28 mouse cellular contexts compared by ENCODE assay signal in genomic region chr7:57258893-57259574, GRCm38 (mm10).
"Had no signal": no experiment of that assay in that cellular context is flagged by ENCODE, and none has a peak within 500 bp of the region (broad histone marks: within the 10 kb centered on the region; RNA-seq: fewer than 3 reads in every experiment).

No protein-coding gene starts in this region.

- H3K9ac ChIP-seq: heart, embryonic 13.5 days; heart, embryonic 15.5 days; hindbrain, embryonic 12.5 days; hindbrain, embryonic 14.5 days; kidney, embryonic 15.5 days; limb, embryonic 12.5 days; liver, embryonic 13.5 days; liver, embryonic 15.5 days had no signal

- H3K27ac ChIP-seq: heart, adult 2 months; heart, embryonic 13.5 days; heart, embryonic 15.5 days; hindbrain, embryonic 10.5 days; hindbrain, embryonic 12.5 days; hindbrain, embryonic 14.5 days; kidney, embryonic 15.5 days; kidney, postnatal 0 days; layer of hippocampus, adult 2 months; left cerebral cortex, adult 2 months; limb, embryonic 10.5 days; limb, embryonic 12.5 days; liver, embryonic 13.5 days; liver, embryonic 15.5 days had no signal

- H3K4me1 ChIP-seq: heart, embryonic 13.5 days; heart, embryonic 15.5 days; hindbrain, embryonic 10.5 days; hindbrain, embryonic 12.5 days; kidney, embryonic 15.5 days; limb, embryonic 10.5 days; limb, embryonic 12.5 days; liver, embryonic 13.5 days; liver, embryonic 15.5 days had no signal

- H3K4me3 ChIP-seq: heart, adult 2 months; heart, embryonic 13.5 days; heart, embryonic 15.5 days; hindbrain, embryonic 10.5 days; hindbrain, embryonic 12.5 days; kidney, embryonic 15.5 days; layer of hippocampus, adult 2 months; left cerebral cortex, adult 2 months; limb, embryonic 10.5 days; limb, embryonic 12.5 days; liver, embryonic 13.5 days; liver, embryonic 15.5 days had no signal

- H3K36me3 ChIP-seq: heart, embryonic 13.5 days; heart, embryonic 15.5 days; hindbrain, embryonic 10.5 days; hindbrain, embryonic 12.5 days; kidney, embryonic 15.5 days; limb, embryonic 10.5 days; limb, embryonic 12.5 days; liver, embryonic 13.5 days; liver, embryonic 15.5 days had no signal

- ATAC-seq: hindbrain, embryonic 16.5 days; inflammation-experienced regulatory T-cells, adult 6 months had no signal

- H3K4me2 ChIP-seq: heart, embryonic 11.5 days; heart, embryonic 13.5 days; heart, embryonic 15.5 days; hindbrain, embryonic 12.5 days; hindbrain, embryonic 14.5 days; kidney, embryonic 15.5 days; limb, embryonic 12.5 days; liver, embryonic 11.5 days; liver, embryonic 13.5 days; liver, embryonic 15.5 days had no signal

- H3K9me3 ChIP-seq: heart, embryonic 15.5 days; hindbrain, embryonic 10.5 days; hindbrain, embryonic 12.5 days; kidney, embryonic 15.5 days; limb, embryonic 10.5 days; limb, embryonic 12.5 days; liver, embryonic 13.5 days; liver, embryonic 15.5 days had no signal

- H3K27me3 ChIP-seq: heart, embryonic 13.5 days; heart, embryonic 15.5 days; hindbrain, embryonic 12.5 days; kidney, embryonic 15.5 days; limb, embryonic 12.5 days; liver, embryonic 13.5 days; liver, embryonic 15.5 days had no signal

- DNase-seq: gastrocnemius, postnatal 14 days; gastrocnemius, postnatal 36 days; heart, adult 11 months; heart, adult 2 months; heart, postnatal 14 days; heart, postnatal 4 days; kidney, adult 18-20 months; kidney, adult 8-10 months; kidney, postnatal 14 days; kidney, postnatal 36 days; liver; liver, embryonic 13.5 days had no signal
